Mouse (Mus musculus) kidney, embryonic 14.5 days (tissue): Measurements from ENCODE around the gene Ank. TPM values are rescaled to one million over a fixed set of nuclear protein-coding genes. Genes with fewer than 3 reads are reported as not detected.
A peak's percentile ranks its signal among the peaks of the same experiment; 100 is the strongest.

Source experiments
- ATAC-seq: fragments of 200-750 bp; cut with Nextera tagmentation; 2 replicates; pipeline ENCODE4 v1.8.0; 2017; ENCODE audit warnings: moderate number of reproducible peaks, mild to moderate bottlenecking, moderate TSS enrichment, moderate library complexity; ENCODE audit not compliant: low FRiP score, low TSS enrichment
- H3K27ac ChIP-seq: fragments of 300-500 bp; sonication (generic); 2 replicates; pipeline ENCODE4 v1.5.1; 2014; ENCODE audit warnings: low read depth, mild to moderate bottlenecking, low read length, moderate library complexity, mixed read lengths
- H3K27me3 ChIP-seq: fragments of 300-500 bp; sonication (generic); 2 replicates; pipeline ENCODE4 v1.6.1; 2014; ENCODE audit warnings: mild to moderate bottlenecking, low read length; ENCODE audit not compliant: control insufficient read depth, insufficient read depth
- H3K36me3 ChIP-seq: fragments of 300-500 bp; sonication (generic); 2 replicates; pipeline ENCODE4 v1.6.1; 2014; ENCODE audit warnings: low read length, mixed read lengths; ENCODE audit not compliant: control insufficient read depth, insufficient read depth
- H3K4me1 ChIP-seq: fragments of 300-500 bp; sonication (generic); 2 replicates; pipeline ENCODE4 v1.6.1; 2014; ENCODE audit warnings: low read length, mixed read lengths; ENCODE audit not compliant: control insufficient read depth, insufficient read depth
- H3K4me2 ChIP-seq: fragments of 300-500 bp; sonication (generic); replicated peaks from 2 replicates; pipeline ENCODE4 v1.6.1; 2014; ENCODE audit warnings: low read depth, mild to moderate bottlenecking, low read length
- H3K4me3 ChIP-seq: fragments of 300-500 bp; sonication (generic); 2 replicates; pipeline ENCODE4 v1.5.1; 2014; ENCODE audit warnings: mild to moderate bottlenecking, low read length
- H3K9ac ChIP-seq: fragments of 300-500 bp; sonication (generic); 2 replicates; pipeline ENCODE4 v1.6.1; 2014; ENCODE audit warnings: low read depth, mild to moderate bottlenecking, low read length, moderate library complexity
- H3K9me3 ChIP-seq: fragments of 300-500 bp; sonication (generic); 2 replicates; pipeline ENCODE4 v1.6.1; 2016; ENCODE audit warnings: low read length; ENCODE audit not compliant: control insufficient read depth
- WGBS: fragments of 180-500 bp; shearing (Covaris S2); extraction: QIAGEN DNeasy Blood & Tissue Kit; methylation state at CpG from one replicate; pipeline ENCODE4 v1.1.7; 2014; 5-methylcytosine and 5-hydroxymethylcytosine counted together
- polyA plus RNA-seq: library from polyadenylated mRNA; unstranded; fragments of >200 nt; fragmentation: Nextera tagmentation; extraction: Ambion mirVana; gene quantifications from 2 replicates; pipeline ENCODE4 v1.2.1, GENCODE M21; 2014

Ank gene
- polyA plus RNA-seq, 1 experiment from 2014 or later: 10.3 TPM

- no peak for ATAC-seq
- no peaks in the 10 kb centered on the region for H3K9me3 ChIP-seq
- no peak overlapping the region for H3K4me3 ChIP-seq
- H3K27me3 ChIP-seq: no peaks in the 10 kb centered on the region
- H3K27ac ChIP-seq: no peak overlapping the region
- 49% methylated on average over 8 of the region's 8 CpGs for WGBS
- H3K4me2 ChIP-seq: no peak overlapping the region
- H3K9ac ChIP-seq: no peak overlapping the region
- H3K4me1 ChIP-seq: no peaks in the 10 kb centered on the region; the same call in 1 of the 2 replicates
- H3K36me3 ChIP-seq: no peaks in the 10 kb centered on the region
Observed at GRCm38 (mm10) chr15:27487059-27487458, 20.6 kb downstream of the Ank start.

GRCm38 (mm10) chr15:27488042-27488441, 21.6 kb downstream of the Ank start:
- no peaks in the 10 kb centered on the region for H3K9me3 ChIP-seq
- H3K4me1 ChIP-seq: no peaks in the 10 kb centered on the region; the same call in 1 of the 2 replicates
- no peaks in the 10 kb centered on the region for H3K27me3 ChIP-seq
- H3K36me3 ChIP-seq: no peaks in the 10 kb centered on the region
- H3K27ac ChIP-seq: no peak overlapping the region
- H3K4me2 ChIP-seq: no peak overlapping the region
- no peak overlapping the region for H3K4me3 ChIP-seq
- no peak for ATAC-seq
- 54% methylated on average over 10 of the region's 10 CpGs for WGBS
- H3K9ac ChIP-seq: no peak overlapping the region

- Histone ChIP-seq H3K36me3 (no peaks in the 10 kb centered on the region), H3K4me3 (no peak overlapping the region), H3K9ac (no peak overlapping the region), H3K9me3 (no peaks in the 10 kb centered on the region), H3K27ac (no peak overlapping the region), H3K4me1 (no peaks in the 10 kb centered on the region; the same call in 1 of the 2 replicates), H3K4me2 (no peak overlapping the region), H3K27me3 (no peaks in the 10 kb centered on the region)
- 65% methylated on average over 9 of the region's 9 CpGs for WGBS
- no peak for ATAC-seq
Observed at GRCm38 (mm10) chr15:27490676-27491075, 24.2 kb downstream of the Ank start.

GRCm38 (mm10) chr15:27491425-27492070, 25.1 kb downstream of the Ank start:
- WGBS: 88% methylated on average over 8 of the region's 8 CpGs

GRCm38 (mm10) chr15:27492156-27492555, 25.7 kb downstream of the Ank start:
- Histone ChIP-seq H3K4me1 (no peaks in the 10 kb centered on the region), H3K9ac (no peak overlapping the region), H3K27me3 (no peaks in the 10 kb centered on the region), H3K4me3 (no peak overlapping the region), H3K27ac (no peak overlapping the region), H3K9me3 (no peaks in the 10 kb centered on the region), H3K4me2 (no peak overlapping the region), H3K36me3 (no peaks in the 10 kb centered on the region)
- WGBS: 84% methylated on average over 10 of the region's 10 CpGs
- no peak for ATAC-seq

More at GRCm38 (mm10) chr15:27491425-27492070, 25.1 kb downstream of the Ank start:
- H3K4me3 ChIP-seq: no peak overlapping the region
- ATAC-seq: no peak
- no peaks in the 10 kb centered on the region for H3K36me3 ChIP-seq
- no peaks in the 10 kb centered on the region; the same call in 1 of the 2 replicates for H3K4me1 ChIP-seq
- H3K9ac ChIP-seq: no peak overlapping the region
- H3K27me3 ChIP-seq: no peaks in the 10 kb centered on the region
- H3K9me3 ChIP-seq: no peaks in the 10 kb centered on the region
- no peak overlapping the region for H3K4me2 ChIP-seq
- H3K27ac ChIP-seq: no peak overlapping the region

GRCm38 (mm10) chr15:27492734-27493133, 26.3 kb downstream of the Ank start:
- ATAC-seq: no peak
- WGBS: 84% methylated on average over 1 of the region's 1 CpGs

GRCm38 (mm10) chr15:27493516-27493915, 27.0 kb downstream of the Ank start:
- no peaks in the 10 kb centered on the region for H3K27me3 ChIP-seq
- no peaks in the 10 kb centered on the region for H3K9me3 ChIP-seq
- no peak overlapping the region for H3K4me2 ChIP-seq
- H3K4me1 ChIP-seq: no peaks in the 10 kb centered on the region
- ATAC-seq: no peak
- H3K4me3 ChIP-seq: no peak overlapping the region
- H3K27ac ChIP-seq: no peak overlapping the region
- no peaks in the 10 kb centered on the region for H3K36me3 ChIP-seq
- H3K9ac ChIP-seq: no peak overlapping the region
- 62% methylated on average over 10 of the region's 10 CpGs for WGBS

More at GRCm38 (mm10) chr15:27492734-27493133, 26.3 kb downstream of the Ank start:
- Histone ChIP-seq H3K4me3 (no peak overlapping the region), H3K4me2 (no peak overlapping the region), H3K9me3 (no peaks in the 10 kb centered on the region), H3K4me1 (no peaks in the 10 kb centered on the region), H3K27ac (no peak overlapping the region), H3K9ac (no peak overlapping the region), H3K36me3 (no peaks in the 10 kb centered on the region), H3K27me3 (no peaks in the 10 kb centered on the region)

- Histone ChIP-seq H3K36me3 (no peaks in the 10 kb centered on the region), H3K4me1 (no peaks in the 10 kb centered on the region), H3K27ac (no peak overlapping the region), H3K9ac (no peak overlapping the region), H3K4me3 (no peak overlapping the region), H3K9me3 (no peaks in the 10 kb centered on the region), H3K4me2 (no peak overlapping the region), H3K27me3 (no peaks in the 10 kb centered on the region)
- WGBS: 22% methylated on average over 5 of the region's 5 CpGs
- no peak for ATAC-seq
Observed at GRCm38 (mm10) chr15:27495981-27496401, 29.5 kb downstream of the Ank start.

- Histone ChIP-seq H3K27me3 (no peaks in the 10 kb centered on the region), H3K4me3 (no peak overlapping the region), H3K9ac (no peak overlapping the region), H3K9me3 (no peaks in the 10 kb centered on the region), H3K27ac (no peak overlapping the region), H3K4me1 (no peaks in the 10 kb centered on the region), H3K4me2 (no peak overlapping the region), H3K36me3 (no peaks in the 10 kb centered on the region)
- ATAC-seq: peak; percentile 23; the same call in 1 of the 2 replicates
- 87% methylated on average over 11 of the region's 11 CpGs for WGBS
Observed at GRCm38 (mm10) chr15:27496596-27497299, 30.3 kb downstream of the Ank start.
